Mouse (Mus musculus) kidney, embryonic 14.5 days (tissue): ENCODE measurements around the gene Nt5c1a. TPM values are rescaled to one million over a fixed set of nuclear protein-coding genes. Genes with fewer than 3 reads are reported as not detected.
A peak's percentile ranks its signal among the peaks of the same experiment; 100 is the strongest.

Experiments used
- ATAC-seq: fragments of 200-750 bp; cut with Nextera tagmentation; 2 replicates; pipeline ENCODE4 v1.8.0; 2017; ENCODE audit warnings: moderate number of reproducible peaks, mild to moderate bottlenecking, moderate TSS enrichment, moderate library complexity; ENCODE audit not compliant: low FRiP score, low TSS enrichment
- H3K27ac ChIP-seq: fragments of 300-500 bp; sonication (generic); 2 replicates; pipeline ENCODE4 v1.5.1; 2014; ENCODE audit warnings: low read depth, mild to moderate bottlenecking, low read length, moderate library complexity, mixed read lengths
- H3K27me3 ChIP-seq: fragments of 300-500 bp; sonication (generic); 2 replicates; pipeline ENCODE4 v1.6.1; 2014; ENCODE audit warnings: mild to moderate bottlenecking, low read length; ENCODE audit not compliant: control insufficient read depth, insufficient read depth
- H3K36me3 ChIP-seq: fragments of 300-500 bp; sonication (generic); 2 replicates; pipeline ENCODE4 v1.6.1; 2014; ENCODE audit warnings: low read length, mixed read lengths; ENCODE audit not compliant: control insufficient read depth, insufficient read depth
- H3K4me1 ChIP-seq: fragments of 300-500 bp; sonication (generic); 2 replicates; pipeline ENCODE4 v1.6.1; 2014; ENCODE audit warnings: low read length, mixed read lengths; ENCODE audit not compliant: control insufficient read depth, insufficient read depth
- H3K4me2 ChIP-seq: fragments of 300-500 bp; sonication (generic); replicated peaks from 2 replicates; pipeline ENCODE4 v1.6.1; 2014; ENCODE audit warnings: low read depth, mild to moderate bottlenecking, low read length
- H3K4me3 ChIP-seq: fragments of 300-500 bp; sonication (generic); 2 replicates; pipeline ENCODE4 v1.5.1; 2014; ENCODE audit warnings: mild to moderate bottlenecking, low read length
- H3K9ac ChIP-seq: fragments of 300-500 bp; sonication (generic); 2 replicates; pipeline ENCODE4 v1.6.1; 2014; ENCODE audit warnings: low read depth, mild to moderate bottlenecking, low read length, moderate library complexity
- H3K9me3 ChIP-seq: fragments of 300-500 bp; sonication (generic); 2 replicates; pipeline ENCODE4 v1.6.1; 2016; ENCODE audit warnings: low read length; ENCODE audit not compliant: control insufficient read depth
- WGBS: fragments of 180-500 bp; shearing (Covaris S2); extraction: QIAGEN DNeasy Blood & Tissue Kit; methylation state at CpG from one replicate; pipeline ENCODE4 v1.1.7; 2014; 5-methylcytosine and 5-hydroxymethylcytosine counted together
- polyA plus RNA-seq: library from polyadenylated mRNA; unstranded; fragments of >200 nt; fragmentation: Nextera tagmentation; extraction: Ambion mirVana; gene quantifications from 2 replicates; pipeline ENCODE4 v1.2.1, GENCODE M21; 2014

Gene Nt5c1a
- polyA plus RNA-seq, 1 experiment from 2014 or later: not detected

- no peak overlapping the region for H3K27ac ChIP-seq
- 0 out of 2 replicates have a peak, but pooled peaks cover 2% of the 10 kb centered on the region for H3K9me3 ChIP-seq
- no peak for ATAC-seq
- no peaks in the 10 kb centered on the region for H3K27me3 ChIP-seq
- no peaks in the 10 kb centered on the region for H3K4me1 ChIP-seq
- H3K4me3 ChIP-seq: no peak overlapping the region
- no peak overlapping the region for H3K4me2 ChIP-seq
- 60% methylated on average over 15 of the region's 15 CpGs for WGBS
- no peak overlapping the region for H3K9ac ChIP-seq
- H3K36me3 ChIP-seq: no peaks in the 10 kb centered on the region
These were observed 37.1 kb upstream of the Nt5c1a start for GRCm38 (mm10) chr4:123164157-123164556.

GRCm38 (mm10) chr4:123171811-123172210 is 29.5 kb upstream of the Nt5c1a start:
- no peaks in the 10 kb centered on the region for H3K27me3 ChIP-seq
- H3K4me1 ChIP-seq: no peaks in the 10 kb centered on the region
- no peak overlapping the region for H3K27ac ChIP-seq
- no peak overlapping the region for H3K4me2 ChIP-seq
- ATAC-seq: no peak
- H3K4me3 ChIP-seq: no peak overlapping the region
- no peaks in the 10 kb centered on the region for H3K36me3 ChIP-seq
- H3K9ac ChIP-seq: no peak overlapping the region
- no peaks in the 10 kb centered on the region for H3K9me3 ChIP-seq

DNA sequence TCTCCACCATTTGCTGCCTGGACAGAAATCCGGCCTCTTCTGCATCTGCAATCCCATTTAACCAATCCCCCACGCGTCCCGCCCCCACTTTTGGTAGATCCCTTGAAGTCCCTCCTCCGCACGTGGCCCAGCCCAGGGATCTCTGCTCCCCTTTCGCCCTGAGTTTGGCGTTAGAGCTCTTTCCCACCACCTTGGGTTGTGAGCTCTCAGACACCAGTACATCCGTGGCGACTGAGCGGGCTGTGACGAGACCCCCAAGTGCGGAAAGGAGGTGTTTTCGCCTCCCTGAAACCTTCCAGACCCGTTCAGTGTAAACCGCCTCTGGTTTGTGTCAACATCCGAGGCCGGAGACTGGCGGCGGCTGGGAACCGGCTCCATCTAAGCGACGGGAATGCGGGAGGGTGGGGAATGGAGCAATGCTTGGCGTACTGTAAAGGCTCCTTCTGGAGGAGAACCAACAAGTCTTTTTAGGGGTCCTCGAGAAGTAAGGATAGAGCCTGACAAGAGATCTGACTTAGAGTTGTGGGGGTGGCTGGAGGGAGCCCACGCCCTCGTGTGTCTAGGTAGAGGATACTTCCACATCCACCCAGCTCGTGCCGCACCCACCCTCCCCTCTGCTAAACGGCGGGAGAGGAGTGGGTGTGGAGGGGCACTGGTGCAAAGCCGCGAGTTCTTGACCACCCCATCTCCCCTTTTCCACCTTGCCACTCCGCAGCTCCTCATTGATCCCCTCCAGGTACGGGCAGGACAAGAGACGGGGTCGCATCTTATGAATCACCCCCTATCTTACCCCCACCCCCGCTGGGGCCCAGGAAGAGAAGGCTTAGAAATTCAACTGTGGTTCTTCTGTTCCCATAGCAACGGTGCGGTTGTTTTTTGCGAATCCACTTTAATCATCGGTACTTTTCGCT is 18.7 kb upstream of the Nt5c1a start, which contains the start of gene Hpcal4:
Hpcal4 (plus strand) TSS at position 900 of the 911 bp plus-strand sequence.
- Histone ChIP-seq H3K4me1 (peaks cover 7% of the 10 kb centered on the region; the same call in 1 of the 2 replicates), H3K9me3 (no peaks in the 10 kb centered on the region), H3K9ac (peak within 1 kb of the TSS; percentile 44), H3K27ac (no peak within 1 kb of the TSS), H3K4me3 (peak within 1 kb of the TSS; percentile 45), H3K27me3 (peaks cover 43% of the 10 kb centered on the region), H3K36me3 (no peaks in the 10 kb centered on the region), H3K4me2 (peak within 1 kb of the TSS; percentile 72)
- WGBS: under 1% methylated on average over 43 of the region's 44 CpGs
- ATAC-seq: peak; percentile 56

- Histone ChIP-seq H3K4me3 (peak overlapping the region; percentile 45), H3K27ac (no peak overlapping the region), H3K4me1 (peaks cover 7% of the 10 kb centered on the region; the same call in 1 of the 2 replicates), H3K36me3 (no peaks in the 10 kb centered on the region), H3K9me3 (no peaks in the 10 kb centered on the region), H3K27me3 (peaks cover 43% of the 10 kb centered on the region), H3K4me2 (peak overlapping the region; percentile 72), H3K9ac (peak overlapping the region; percentile 44)
- ATAC-seq: peak; percentile 90
- 9% methylated on average over 44 of the region's 44 CpGs for WGBS
These were observed 17.9 kb upstream of the Nt5c1a start for GRCm38 (mm10) chr4:123183239-123184056.

GRCm38 (mm10) chr4:123184816-123185215 is 16.5 kb upstream of the Nt5c1a start:
- ATAC-seq: no peak
- no peak overlapping the region for H3K4me3 ChIP-seq
- H3K9me3 ChIP-seq: no peaks in the 10 kb centered on the region
- no peak overlapping the region for H3K4me2 ChIP-seq
- H3K27me3 ChIP-seq: peaks cover 43% of the 10 kb centered on the region
- no peak overlapping the region for H3K9ac ChIP-seq
- no peaks in the 10 kb centered on the region for H3K36me3 ChIP-seq
- H3K27ac ChIP-seq: no peak overlapping the region
- 34% methylated on average over 3 of the region's 3 CpGs for WGBS
- H3K4me1 ChIP-seq: peaks cover 7% of the 10 kb centered on the region; the same call in 1 of the 2 replicates

DNA sequence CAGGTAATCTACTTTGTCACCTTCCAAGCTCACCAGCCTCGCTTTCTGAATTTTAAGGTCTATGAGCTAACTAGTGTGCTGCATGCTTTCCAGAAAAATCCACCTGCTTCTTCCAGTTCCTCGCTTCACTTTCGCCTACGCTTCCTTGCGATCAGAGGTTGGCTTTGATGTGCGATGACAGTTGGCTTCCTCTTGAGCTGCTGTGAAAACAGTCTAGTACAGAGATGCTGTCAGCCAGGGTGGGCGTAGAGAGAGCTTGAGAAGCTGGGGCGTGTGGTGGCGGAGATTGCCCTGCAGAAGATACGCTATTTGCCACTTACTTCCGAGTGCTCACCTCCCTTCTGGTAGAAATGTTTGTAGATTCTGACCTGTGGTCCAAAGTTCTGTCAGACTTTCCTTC is 9.0 kb upstream of the Nt5c1a start:
- Histone ChIP-seq H3K4me2 (no peak overlapping the region), H3K27me3 (no peaks in the 10 kb centered on the region), H3K4me1 (no peaks in the 10 kb centered on the region), H3K9me3 (no peaks in the 10 kb centered on the region), H3K4me3 (no peak overlapping the region), H3K36me3 (no peaks in the 10 kb centered on the region), H3K27ac (no peak overlapping the region), H3K9ac (no peak overlapping the region)
- 80% methylated on average over 11 of the region's 11 CpGs for WGBS
- no peak for ATAC-seq

- Histone ChIP-seq H3K9ac (no peak overlapping the region), H3K36me3 (no peaks in the 10 kb centered on the region), H3K9me3 (no peaks in the 10 kb centered on the region), H3K27me3 (no peaks in the 10 kb centered on the region), H3K4me3 (no peak overlapping the region), H3K4me2 (no peak overlapping the region), H3K27ac (no peak overlapping the region), H3K4me1 (no peaks in the 10 kb centered on the region)
- no peak for ATAC-seq
- WGBS: 87% methylated on average over 11 of the region's 11 CpGs
These were observed 7.5 kb upstream of the Nt5c1a start for GRCm38 (mm10) chr4:123193791-123194190.

DNA sequence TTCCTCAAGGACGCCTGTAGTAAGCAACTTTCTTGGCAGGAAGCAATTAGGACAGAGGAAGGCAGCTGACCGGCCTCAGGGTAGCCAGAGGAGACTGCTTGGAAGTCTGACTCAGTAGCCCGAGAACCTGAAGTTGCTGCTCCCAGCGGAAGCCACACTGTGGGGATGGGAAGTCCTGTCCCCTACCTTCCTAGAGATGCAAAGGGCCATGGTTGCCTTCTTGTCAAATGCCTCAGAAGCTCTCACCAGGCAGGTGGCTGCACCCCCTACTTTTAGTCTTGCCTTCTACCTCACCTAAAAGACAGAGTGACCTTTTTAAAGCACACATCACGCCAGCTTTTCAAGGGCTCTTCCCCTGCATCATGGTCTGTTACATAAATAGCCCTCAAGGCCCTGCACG is 4.6 kb upstream of the Nt5c1a start:
- H3K4me2 ChIP-seq: no peak overlapping the region
- H3K9me3 ChIP-seq: no peaks in the 10 kb centered on the region
- H3K9ac ChIP-seq: no peak overlapping the region
- peaks cover 13% of the 10 kb centered on the region for H3K27me3 ChIP-seq
- H3K4me3 ChIP-seq: no peak overlapping the region
- no peak for ATAC-seq
- 53% methylated on average over 6 of the region's 6 CpGs for WGBS
- H3K27ac ChIP-seq: no peak overlapping the region
- H3K4me1 ChIP-seq: peaks cover 7% of the 10 kb centered on the region; the same call in 1 of the 2 replicates
- no peaks in the 10 kb centered on the region for H3K36me3 ChIP-seq
